In the genomic region with DNA sequence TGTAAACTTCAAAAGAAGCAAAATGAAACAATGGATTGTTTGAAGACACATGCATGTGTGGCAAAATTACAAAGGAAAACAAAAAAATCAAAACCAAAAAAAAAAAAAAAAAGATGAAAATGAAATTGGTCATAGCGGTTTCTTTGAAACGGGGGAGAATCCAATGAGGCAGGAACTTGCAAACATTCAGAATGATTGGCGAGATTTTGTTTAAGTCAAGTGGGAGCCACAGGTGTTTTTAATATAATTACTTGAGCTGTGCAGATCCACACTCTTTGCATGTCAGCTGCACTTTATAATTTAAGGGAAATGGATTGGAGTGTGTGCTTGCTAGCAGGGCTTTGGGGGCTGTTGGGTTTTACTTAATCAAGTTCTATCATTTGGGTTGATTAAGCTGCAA, we compare ENCODE assay signal across 35 mouse cellular contexts.
"Had no signal": no experiment of that assay in that cellular context is flagged by ENCODE, and none has a peak within 500 bp of the region (broad histone marks: within the 10 kb centered on the region; RNA-seq: fewer than 3 reads in every experiment).

No protein-coding gene starts in this region.

- H3K4me1 ChIP-seq: hindbrain, embryonic 15.5 days; intestine, embryonic 15.5 days; kidney, embryonic 15.5 days had no signal

- DNase-seq: heart, postnatal 10 days; heart, postnatal 14 days; heart, postnatal 36 days; heart, postnatal 4 days; kidney, adult 11 months; kidney, adult 18-20 months; kidney, adult 2 months; kidney, adult 8-10 months; kidney, adult 9 months; kidney, postnatal 10 days; kidney, postnatal 14 days; kidney, postnatal 25 days; kidney, postnatal 36 days; kidney, postnatal 4 days; layer of hippocampus, adult 9-11 months; layer of hippocampus, postnatal 36 days had no signal

- H3K9me3 ChIP-seq: heart, embryonic 10.5 days; heart, embryonic 12.5 days; heart, embryonic 13.5 days; heart, embryonic 15.5 days; hindbrain, embryonic 10.5 days; hindbrain, embryonic 12.5 days; hindbrain, embryonic 15.5 days; intestine, embryonic 15.5 days; kidney, embryonic 15.5 days had no signal

- ATAC-seq: hindbrain, embryonic 16.5 days; hindbrain, postnatal 0 days; inflammation-experienced regulatory T-cells, adult 6 months; intestine, embryonic 15.5 days; intestine, embryonic 16.5 days; intestine, postnatal 0 days had no signal

- H3K27me3 ChIP-seq: heart, embryonic 12.5 days; heart, embryonic 13.5 days; heart, embryonic 15.5 days; hindbrain, embryonic 12.5 days; hindbrain, embryonic 15.5 days; intestine, embryonic 15.5 days; kidney, embryonic 15.5 days had no signal

- H3K36me3 ChIP-seq: heart, embryonic 10.5 days; heart, embryonic 12.5 days; heart, embryonic 13.5 days; heart, embryonic 15.5 days; hindbrain, embryonic 10.5 days; hindbrain, embryonic 12.5 days; hindbrain, embryonic 15.5 days; intestine, embryonic 15.5 days; kidney, embryonic 15.5 days had no signal

- H3K27ac ChIP-seq: heart, embryonic 10.5 days; heart, embryonic 13.5 days; heart, embryonic 15.5 days; hindbrain, embryonic 10.5 days; hindbrain, embryonic 12.5 days; hindbrain, embryonic 14.5 days; hindbrain, embryonic 15.5 days; hindbrain, postnatal 0 days; intestine, embryonic 15.5 days; kidney, embryonic 15.5 days; kidney, postnatal 0 days; layer of hippocampus, adult 2 months; left cerebral cortex, adult 2 months had no signal

- H3K4me2 ChIP-seq: heart, embryonic 11.5 days; heart, embryonic 12.5 days; heart, embryonic 13.5 days; heart, embryonic 15.5 days; hindbrain, embryonic 12.5 days; hindbrain, embryonic 14.5 days; hindbrain, embryonic 15.5 days; intestine, embryonic 15.5 days; kidney, embryonic 15.5 days had no signal

- H3K4me3 ChIP-seq: heart, embryonic 10.5 days; heart, embryonic 12.5 days; heart, embryonic 13.5 days; heart, embryonic 15.5 days; hindbrain, embryonic 10.5 days; hindbrain, embryonic 12.5 days; hindbrain, embryonic 15.5 days; intestine, embryonic 15.5 days; kidney, embryonic 15.5 days; layer of hippocampus, adult 2 months; left cerebral cortex, adult 2 months had no signal

- H3K9ac ChIP-seq: heart, embryonic 12.5 days; heart, embryonic 13.5 days; heart, embryonic 15.5 days; hindbrain, embryonic 12.5 days; hindbrain, embryonic 14.5 days; hindbrain, embryonic 15.5 days; intestine, embryonic 15.5 days; kidney, embryonic 15.5 days had no signal
